Mouse (Mus musculus): ENCODE data around the gene Havcr2. TPM values are rescaled to one million over a fixed set of nuclear protein-coding genes. Genes with fewer than 3 reads are reported as not detected.
"Not testable (repeated sequence)": the region's sequence is repeated elsewhere in the genome, so short reads cannot be mapped to it uniquely, and the experiment has no call there.

The Havcr2 gene
- polyA plus RNA-seq (2015; fragmentation: Nextera tagmentation; extraction: Ambion mirVana): 0.38 and 0.39 TPM in 2 replicates

GRCm38 (mm10) chr11:46454453-46455045 is at the start of gene Havcr2:
Gene Havcr2, plus strand, starts transcription at chr11:46454935.
- no peaks in the 10 kb centered on the region for H3K36me3 ChIP-seq (ENCODE audit: control insufficient read depth, insufficient read depth)
- H3K4me3 ChIP-seq (ENCODE audit: low read depth, low read length): no peak within 1 kb of the TSS
- no peak within 1 kb of the TSS for H3K9ac ChIP-seq (ENCODE audit: low read depth, low read length)
- peak; percentile 93 for ATAC-seq (ENCODE audit: low read depth)
- H3K27me3 ChIP-seq (ENCODE audit: control insufficient read depth, insufficient read depth, low read depth, low read length): no peaks in the 10 kb centered on the region
- peaks cover 10% of the 10 kb centered on the region for H3K4me1 ChIP-seq (ENCODE audit: control insufficient read depth, low read depth, low read length)
- 31% methylated on average over 6 of the region's 6 CpGs for WGBS (ENCODE audit: insufficient replicate concordance)
- no peak within 1 kb of the TSS for H3K4me2 ChIP-seq (ENCODE audit: low read depth, low read length)
- no peaks in the 10 kb centered on the region for H3K9me3 ChIP-seq (replicated peaks; ENCODE audit: control insufficient read depth, low read length)
- H3K27ac ChIP-seq (ENCODE audit: low read length): no peak within 1 kb of the TSS

- no peak overlapping the region for H3K27ac ChIP-seq (ENCODE audit: low read length)
- no peaks in the 10 kb centered on the region for H3K9me3 ChIP-seq (replicated peaks; ENCODE audit: control insufficient read depth, low read length)
- H3K4me2 ChIP-seq (ENCODE audit: low read depth, low read length): no peak overlapping the region
- no peak for ATAC-seq (ENCODE audit: low read depth)
- no peak overlapping the region for H3K4me3 ChIP-seq (ENCODE audit: low read depth, low read length)
- WGBS (ENCODE audit: insufficient replicate concordance): 73% methylated on average over 16 of the region's 16 CpGs
- H3K36me3 ChIP-seq (ENCODE audit: control insufficient read depth, insufficient read depth): no peaks in the 10 kb centered on the region
- peaks cover 3% of the 10 kb centered on the region for H3K4me1 ChIP-seq (ENCODE audit: control insufficient read depth, low read depth, low read length)
- H3K27me3 ChIP-seq (ENCODE audit: control insufficient read depth, insufficient read depth, low read depth, low read length): no peaks in the 10 kb centered on the region
- no peak overlapping the region for H3K9ac ChIP-seq (ENCODE audit: low read depth, low read length)
Measured at GRCm38 (mm10) chr11:46404986-46405385, 49.7 kb upstream of the Havcr2 start.

- Histone ChIP-seq H3K4me2 (ENCODE audit: low read depth, low read length) (no peak overlapping the region), H3K9ac (ENCODE audit: low read depth, low read length) (no peak overlapping the region), H3K4me3 (ENCODE audit: low read depth, low read length) (no peak overlapping the region), H3K36me3 (ENCODE audit: control insufficient read depth, insufficient read depth) (no peaks in the 10 kb centered on the region), H3K4me1 (ENCODE audit: control insufficient read depth, low read depth, low read length) (no peaks in the 10 kb centered on the region; the same call in 1 of the 2 replicates), H3K27ac (ENCODE audit: low read length) (no peak overlapping the region), H3K9me3 (replicated peaks; ENCODE audit: control insufficient read depth, low read length) (no peaks in the 10 kb centered on the region), H3K27me3 (ENCODE audit: control insufficient read depth, insufficient read depth, low read depth, low read length) (no peaks in the 10 kb centered on the region)
- WGBS (ENCODE audit: insufficient replicate concordance): 42% methylated on average over 10 of the region's 10 CpGs
- no peak for ATAC-seq (ENCODE audit: low read depth)
Measured at GRCm38 (mm10) chr11:46406721-46407120, 48.0 kb upstream of the Havcr2 start.

GRCm38 (mm10) chr11:46410018-46410563 is 44.6 kb upstream of the Havcr2 start:
- ATAC-seq (ENCODE audit: low read depth): no peak
- H3K4me3 ChIP-seq (ENCODE audit: low read depth, low read length): no peak overlapping the region
- no peaks in the 10 kb centered on the region for H3K27me3 ChIP-seq (ENCODE audit: control insufficient read depth, insufficient read depth, low read depth, low read length)
- H3K27ac ChIP-seq (ENCODE audit: low read length): no peak overlapping the region
- WGBS (ENCODE audit: insufficient replicate concordance): 58% methylated on average over 2 of the region's 2 CpGs
- H3K36me3 ChIP-seq (ENCODE audit: control insufficient read depth, insufficient read depth): no peaks in the 10 kb centered on the region
- no peaks in the 10 kb centered on the region for H3K4me1 ChIP-seq (ENCODE audit: control insufficient read depth, low read depth, low read length)
- H3K9me3 ChIP-seq (replicated peaks; ENCODE audit: control insufficient read depth, low read length): no peaks in the 10 kb centered on the region
- H3K9ac ChIP-seq (ENCODE audit: low read depth, low read length): no peak overlapping the region
- no peak overlapping the region for H3K4me2 ChIP-seq (ENCODE audit: low read depth, low read length)

- Histone ChIP-seq H3K4me2 (ENCODE audit: low read depth, low read length) (no peak overlapping the region), H3K9me3 (replicated peaks; ENCODE audit: control insufficient read depth, low read length) (no peaks in the 10 kb centered on the region), H3K27me3 (ENCODE audit: control insufficient read depth, insufficient read depth, low read depth, low read length) (no peaks in the 10 kb centered on the region), H3K4me1 (ENCODE audit: control insufficient read depth, low read depth, low read length) (no peaks in the 10 kb centered on the region), H3K9ac (ENCODE audit: low read depth, low read length) (no peak overlapping the region), H3K36me3 (ENCODE audit: control insufficient read depth, insufficient read depth) (no peaks in the 10 kb centered on the region), H3K4me3 (ENCODE audit: low read depth, low read length) (no peak overlapping the region), H3K27ac (ENCODE audit: low read length) (no peak overlapping the region)
- ATAC-seq (ENCODE audit: low read depth): no peak
- 42% methylated on average over 1 of the region's 1 CpGs for WGBS (ENCODE audit: insufficient replicate concordance)
Measured at GRCm38 (mm10) chr11:46418438-46418837, 36.3 kb upstream of the Havcr2 start.

- no peak for ATAC-seq (ENCODE audit: low read depth)
- WGBS (ENCODE audit: insufficient replicate concordance): 73% methylated on average over 5 of the region's 5 CpGs
Measured at GRCm38 (mm10) chr11:46418860-46419259, 35.9 kb upstream of the Havcr2 start.

GRCm38 (mm10) chr11:46421086-46421888 is 33.4 kb upstream of the Havcr2 start:
- no peaks in the 10 kb centered on the region for H3K4me1 ChIP-seq (ENCODE audit: control insufficient read depth, low read depth, low read length)
- no peaks in the 10 kb centered on the region for H3K9me3 ChIP-seq (replicated peaks; ENCODE audit: control insufficient read depth, low read length)
- no peak overlapping the region for H3K9ac ChIP-seq (ENCODE audit: low read depth, low read length)
- no peak overlapping the region for H3K4me3 ChIP-seq (ENCODE audit: low read depth, low read length)
- no peak for ATAC-seq (ENCODE audit: low read depth)
- WGBS (ENCODE audit: insufficient replicate concordance): 48% methylated on average over 8 of the region's 8 CpGs
- H3K36me3 ChIP-seq (ENCODE audit: control insufficient read depth, insufficient read depth): no peaks in the 10 kb centered on the region
- H3K27ac ChIP-seq (ENCODE audit: low read length): no peak overlapping the region
- no peaks in the 10 kb centered on the region for H3K27me3 ChIP-seq (ENCODE audit: control insufficient read depth, insufficient read depth, low read depth, low read length)
- no peak overlapping the region for H3K4me2 ChIP-seq (ENCODE audit: low read depth, low read length)

More at GRCm38 (mm10) chr11:46418860-46419259, 35.9 kb upstream of the Havcr2 start:
- H3K4me2 ChIP-seq (ENCODE audit: low read depth, low read length): no peak overlapping the region
- H3K9me3 ChIP-seq (replicated peaks; ENCODE audit: control insufficient read depth, low read length): no peaks in the 10 kb centered on the region
- no peaks in the 10 kb centered on the region for H3K27me3 ChIP-seq (ENCODE audit: control insufficient read depth, insufficient read depth, low read depth, low read length)
- H3K36me3 ChIP-seq (ENCODE audit: control insufficient read depth, insufficient read depth): no peaks in the 10 kb centered on the region
- H3K4me1 ChIP-seq (ENCODE audit: control insufficient read depth, low read depth, low read length): no peaks in the 10 kb centered on the region
- no peak overlapping the region for H3K9ac ChIP-seq (ENCODE audit: low read depth, low read length)
- H3K27ac ChIP-seq (ENCODE audit: low read length): no peak overlapping the region
- no peak overlapping the region for H3K4me3 ChIP-seq (ENCODE audit: low read depth, low read length)

GRCm38 (mm10) chr11:46428131-46428530 is 26.6 kb upstream of the Havcr2 start:
- not testable (repeated sequence) for H3K9me3 ChIP-seq (replicated peaks; ENCODE audit: control insufficient read depth, low read length)
- 50% methylated on average over 4 of the region's 4 CpGs for WGBS (ENCODE audit: insufficient replicate concordance)

GRCm38 (mm10) chr11:46430123-46430522 is 24.6 kb upstream of the Havcr2 start:
- no peak overlapping the region for H3K4me3 ChIP-seq (ENCODE audit: low read depth, low read length)
- WGBS (ENCODE audit: insufficient replicate concordance): 70% methylated on average over 2 of the region's 2 CpGs
- no peak overlapping the region for H3K27ac ChIP-seq (ENCODE audit: low read length)
- H3K9ac ChIP-seq (ENCODE audit: low read depth, low read length): no peak overlapping the region
- H3K4me1 ChIP-seq (ENCODE audit: control insufficient read depth, low read depth, low read length): peaks cover 3% of the 10 kb centered on the region
- no peak for ATAC-seq (ENCODE audit: low read depth)
- no peaks in the 10 kb centered on the region for H3K27me3 ChIP-seq (ENCODE audit: control insufficient read depth, insufficient read depth, low read depth, low read length)
- no peaks in the 10 kb centered on the region for H3K9me3 ChIP-seq (replicated peaks; ENCODE audit: control insufficient read depth, low read length)
- no peaks in the 10 kb centered on the region for H3K36me3 ChIP-seq (ENCODE audit: control insufficient read depth, insufficient read depth)
- H3K4me2 ChIP-seq (ENCODE audit: low read depth, low read length): no peak overlapping the region

More at GRCm38 (mm10) chr11:46428131-46428530, 26.6 kb upstream of the Havcr2 start:
- ATAC-seq (ENCODE audit: low read depth); H3K27ac ChIP-seq (ENCODE audit: low read length); H3K36me3 ChIP-seq (ENCODE audit: control insufficient read depth, insufficient read depth); H3K4me3 ChIP-seq (ENCODE audit: low read depth, low read length); H3K4me1 ChIP-seq (ENCODE audit: control insufficient read depth, low read depth, low read length); H3K4me2 ChIP-seq (ENCODE audit: low read depth, low read length); H3K9ac ChIP-seq (ENCODE audit: low read depth, low read length); H3K27me3 ChIP-seq (ENCODE audit: control insufficient read depth, insufficient read depth, low read depth, low read length): not testable (repeated sequence)
